Mouse (Mus musculus) embryonic facial prominence, embryonic 13.5 days (tissue): ENCODE measurements around the gene Myh10. TPM values are rescaled to one million over a fixed set of nuclear protein-coding genes. Genes with fewer than 3 reads are reported as not detected.

ENCODE experiments used
- ATAC-seq: fragments of 200-750 bp; cut with Nextera tagmentation; 2 replicates; pipeline ENCODE4 v1.8.0; 2017; ENCODE audit warnings: low read depth; ENCODE audit not compliant: insufficient number of reproducible peaks, insufficient read depth, low FRiP score, low TSS enrichment
- H3K27ac ChIP-seq: fragments of 300-500 bp; sonication (generic); 2 replicates; pipeline ENCODE4 v1.5.1; 2015; ENCODE audit warnings: moderate library complexity, mild to moderate bottlenecking, inconsistent platforms
- H3K27me3 ChIP-seq: fragments of 300-500 bp; sonication (generic); 2 replicates; pipeline ENCODE4 v1.6.1; 2015; ENCODE audit warnings: mild to moderate bottlenecking, inconsistent platforms
- H3K36me3 ChIP-seq: fragments of 300-500 bp; sonication (generic); 2 replicates; pipeline ENCODE4 v1.6.1; 2015; ENCODE audit warnings: mild to moderate bottlenecking, inconsistent platforms
- H3K4me1 ChIP-seq: fragments of 300-500 bp; sonication (generic); 2 replicates; pipeline ENCODE4 v1.6.1; 2015; ENCODE audit warnings: inconsistent platforms
- H3K4me2 ChIP-seq: fragments of 300-500 bp; sonication (generic); 2 replicates; pipeline ENCODE4 v1.6.1; 2015; ENCODE audit warnings: moderate library complexity, mild to moderate bottlenecking, inconsistent platforms
- H3K4me3 ChIP-seq: fragments of 300-500 bp; sonication (generic); 2 replicates; pipeline ENCODE4 v1.5.1; 2015; ENCODE audit warnings: mild to moderate bottlenecking, inconsistent platforms
- H3K9ac ChIP-seq: fragments of 300-500 bp; sonication (generic); 2 replicates; pipeline ENCODE4 v1.6.1; 2015; ENCODE audit warnings: mild to moderate bottlenecking, inconsistent platforms
- H3K9me3 ChIP-seq: fragments of 300-500 bp; sonication (generic); 2 replicates; pipeline ENCODE4 v1.6.1; 2016; ENCODE audit warnings: inconsistent platforms
- WGBS: fragments of 180-500 bp; shearing (Covaris S2); methylation state at CpG from one replicate; pipeline ENCODE4 v1.1.7; 2015; ENCODE audit warnings: mixed read lengths; 5-methylcytosine and 5-hydroxymethylcytosine counted together
- polyA plus RNA-seq: library from polyadenylated mRNA; unstranded; fragments of >200 nt; fragmentation: Nextera tagmentation; extraction: Ambion mirVana; gene quantifications from 2 replicates; pipeline ENCODE4 v1.2.1, GENCODE M21; 2015

The Myh10 gene
- polyA plus RNA-seq, 1 experiment from 2014 or later = 126 TPM

- H3K27ac ChIP-seq = peak overlapping the region; percentile 73
- H3K9me3 ChIP-seq = no peaks in the 10 kb centered on the region
- no peaks in the 10 kb centered on the region for H3K27me3 ChIP-seq
- H3K4me3 ChIP-seq = no peak overlapping the region
- no peak for ATAC-seq
- 28% methylated on average over 11 of the region's 11 CpGs for WGBS
- peaks cover 60% of the 10 kb centered on the region for H3K4me1 ChIP-seq
- peaks cover 30% of the 10 kb centered on the region for H3K36me3 ChIP-seq
- no peak overlapping the region for H3K9ac ChIP-seq
- peak overlapping the region; percentile 31 for H3K4me2 ChIP-seq
Observed at GRCm38 (mm10) chr11:68756456-68757348, 65.3 kb downstream of the Myh10 start.

- no peak overlapping the region for H3K27ac ChIP-seq
- H3K4me1 ChIP-seq = peaks cover 32% of the 10 kb centered on the region
- H3K36me3 ChIP-seq = peaks cover 47% of the 10 kb centered on the region
- H3K27me3 ChIP-seq = no peaks in the 10 kb centered on the region
- no peak overlapping the region for H3K4me2 ChIP-seq
- no peaks in the 10 kb centered on the region for H3K9me3 ChIP-seq
- no peak overlapping the region for H3K4me3 ChIP-seq
- 88% methylated on average over 3 of the region's 3 CpGs for WGBS
- H3K9ac ChIP-seq = no peak overlapping the region
- no peak for ATAC-seq
Observed at GRCm38 (mm10) chr11:68759691-68760090, 68.3 kb downstream of the Myh10 start.

GRCm38 (mm10) chr11:68761155-68761554 lies 69.8 kb downstream of the Myh10 start:
- Histone ChIP-seq H3K27me3 (no peaks in the 10 kb centered on the region), H3K9ac (no peak overlapping the region), H3K4me2 (no peak overlapping the region), H3K9me3 (no peaks in the 10 kb centered on the region), H3K4me3 (no peak overlapping the region), H3K4me1 (peaks cover 22% of the 10 kb centered on the region), H3K27ac (no peak overlapping the region), H3K36me3 (peaks cover 61% of the 10 kb centered on the region)
- WGBS = 82% methylated on average over 4 of the region's 4 CpGs
- ATAC-seq = no peak

GRCm38 (mm10) chr11:68761664-68762063 lies 70.3 kb downstream of the Myh10 start:
- peaks cover 17% of the 10 kb centered on the region for H3K4me1 ChIP-seq
- H3K36me3 ChIP-seq = peaks cover 66% of the 10 kb centered on the region
- no peak overlapping the region for H3K9ac ChIP-seq
- no peaks in the 10 kb centered on the region for H3K27me3 ChIP-seq
- no peak for ATAC-seq
- no peak overlapping the region for H3K27ac ChIP-seq
- H3K9me3 ChIP-seq = no peaks in the 10 kb centered on the region
- 81% methylated on average over 6 of the region's 6 CpGs for WGBS
- no peak overlapping the region for H3K4me3 ChIP-seq
- H3K4me2 ChIP-seq = no peak overlapping the region

GRCm38 (mm10) chr11:68764622-68765021 lies 73.3 kb downstream of the Myh10 start:
- Histone ChIP-seq H3K36me3 (peaks cover 93% of the 10 kb centered on the region), H3K4me1 (no peaks in the 10 kb centered on the region), H3K9me3 (no peaks in the 10 kb centered on the region), H3K4me2 (no peak overlapping the region), H3K4me3 (no peak overlapping the region), H3K9ac (no peak overlapping the region), H3K27me3 (no peaks in the 10 kb centered on the region), H3K27ac (no peak overlapping the region)
- WGBS = 82% methylated on average over 3 of the region's 3 CpGs
- no peak for ATAC-seq

- H3K4me1 ChIP-seq = no peaks in the 10 kb centered on the region
- 90% methylated on average over 10 of the region's 10 CpGs for WGBS
- H3K9me3 ChIP-seq = no peaks in the 10 kb centered on the region
- H3K36me3 ChIP-seq = peaks cover 100% of the 10 kb centered on the region
- H3K27me3 ChIP-seq = no peaks in the 10 kb centered on the region
- no peak overlapping the region for H3K4me2 ChIP-seq
- H3K4me3 ChIP-seq = no peak overlapping the region
- H3K9ac ChIP-seq = no peak overlapping the region
- ATAC-seq = no peak
- no peak overlapping the region for H3K27ac ChIP-seq
Observed at GRCm38 (mm10) chr11:68767762-68768542, 76.6 kb downstream of the Myh10 start.

GRCm38 (mm10) chr11:68769770-68770510 lies 78.6 kb downstream of the Myh10 start:
- no peak overlapping the region for H3K4me2 ChIP-seq
- no peak overlapping the region for H3K9ac ChIP-seq
- no peak overlapping the region for H3K27ac ChIP-seq
- H3K27me3 ChIP-seq = no peaks in the 10 kb centered on the region
- H3K4me3 ChIP-seq = no peak overlapping the region
- H3K4me1 ChIP-seq = no peaks in the 10 kb centered on the region; the same call in 1 of the 2 replicates
- H3K36me3 ChIP-seq = peaks cover 97% of the 10 kb centered on the region
- WGBS = 90% methylated on average over 9 of the region's 9 CpGs
- H3K9me3 ChIP-seq = no peaks in the 10 kb centered on the region
- ATAC-seq = no peak

GRCm38 (mm10) chr11:68776147-68776655 lies 84.8 kb downstream of the Myh10 start:
- no peak overlapping the region for H3K4me2 ChIP-seq
- H3K36me3 ChIP-seq = peaks cover 89% of the 10 kb centered on the region
- H3K9ac ChIP-seq = no peak overlapping the region
- no peaks in the 10 kb centered on the region; the same call in 1 of the 2 replicates for H3K4me1 ChIP-seq
- H3K27me3 ChIP-seq = no peaks in the 10 kb centered on the region
- WGBS = 82% methylated on average over 7 of the region's 7 CpGs
- H3K27ac ChIP-seq = no peak overlapping the region
- H3K9me3 ChIP-seq = no peaks in the 10 kb centered on the region
- H3K4me3 ChIP-seq = no peak overlapping the region
- ATAC-seq = no peak

GRCm38 (mm10) chr11:68777933-68778332 lies 86.6 kb downstream of the Myh10 start:
- Histone ChIP-seq H3K36me3 (peaks cover 89% of the 10 kb centered on the region), H3K4me1 (no peaks in the 10 kb centered on the region; the same call in 1 of the 2 replicates), H3K9me3 (no peaks in the 10 kb centered on the region), H3K9ac (no peak overlapping the region), H3K27me3 (no peaks in the 10 kb centered on the region), H3K27ac (no peak overlapping the region), H3K4me3 (no peak overlapping the region), H3K4me2 (no peak overlapping the region)
- ATAC-seq = no peak
- 89% methylated on average over 11 of the region's 11 CpGs for WGBS

GRCm38 (mm10) chr11:68778855-68779254 lies 87.5 kb downstream of the Myh10 start:
- no peaks in the 10 kb centered on the region for H3K27me3 ChIP-seq
- no peak for ATAC-seq
- H3K36me3 ChIP-seq = peaks cover 87% of the 10 kb centered on the region
- no peak overlapping the region for H3K4me2 ChIP-seq
- no peaks in the 10 kb centered on the region for H3K9me3 ChIP-seq
- no peak overlapping the region for H3K9ac ChIP-seq
- H3K27ac ChIP-seq = no peak overlapping the region
- H3K4me3 ChIP-seq = no peak overlapping the region
- no peaks in the 10 kb centered on the region; the same call in 1 of the 2 replicates for H3K4me1 ChIP-seq

GRCm38 (mm10) chr11:68779735-68780465 lies 88.5 kb downstream of the Myh10 start:
- Histone ChIP-seq H3K27me3 (no peaks in the 10 kb centered on the region), H3K4me1 (no peaks in the 10 kb centered on the region), H3K4me2 (no peak overlapping the region), H3K9ac (no peak overlapping the region), H3K27ac (no peak overlapping the region), H3K36me3 (peaks cover 89% of the 10 kb centered on the region), H3K4me3 (no peak overlapping the region), H3K9me3 (no peaks in the 10 kb centered on the region)
- no peak for ATAC-seq
- 90% methylated on average over 10 of the region's 10 CpGs for WGBS
